Mouse (Mus musculus): ENCODE measurements around the gene 1500009C09Rik.

The 1500009C09Rik gene

GRCm38 (mm10) chr15:82247131-82247776 lies 4.9 kb upstream of the 1500009C09Rik start:
- DNase-seq (ENCODE audit: low spot score in 2 of 2), result no peak

DNA sequence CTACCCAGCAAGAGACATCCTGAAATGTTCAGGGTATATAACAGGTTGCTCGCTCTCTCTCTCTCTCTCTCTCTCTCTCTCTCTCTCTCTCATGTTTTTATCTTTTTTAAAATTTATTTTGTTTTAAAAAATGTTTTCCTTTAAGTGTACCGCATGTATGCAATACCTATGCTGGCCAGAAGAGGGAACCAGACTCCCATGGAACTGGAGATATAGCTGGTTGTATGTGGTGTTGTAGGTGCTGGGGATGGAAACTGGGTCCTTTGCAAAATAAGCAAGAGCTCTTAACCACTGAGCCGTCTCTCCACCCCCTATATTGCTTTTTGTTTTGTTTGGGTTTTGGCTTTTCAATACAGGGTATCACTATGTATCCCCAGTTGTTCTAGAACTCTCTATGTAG lies 618 bp upstream of the 1500009C09Rik start:
- DNase-seq (ENCODE audit: low spot score in 2 of 2), result no peak

- no peak for DNase-seq (ENCODE audit: low spot score in 2 of 2)
These were observed 3.1 kb downstream of the 1500009C09Rik start for GRCm38 (mm10) chr15:82255248-82255647.

GRCm38 (mm10) chr15:82255944-82256383 lies 3.8 kb downstream of the 1500009C09Rik start:
- no peak for DNase-seq (ENCODE audit: low spot score in 2 of 2)

DNA sequence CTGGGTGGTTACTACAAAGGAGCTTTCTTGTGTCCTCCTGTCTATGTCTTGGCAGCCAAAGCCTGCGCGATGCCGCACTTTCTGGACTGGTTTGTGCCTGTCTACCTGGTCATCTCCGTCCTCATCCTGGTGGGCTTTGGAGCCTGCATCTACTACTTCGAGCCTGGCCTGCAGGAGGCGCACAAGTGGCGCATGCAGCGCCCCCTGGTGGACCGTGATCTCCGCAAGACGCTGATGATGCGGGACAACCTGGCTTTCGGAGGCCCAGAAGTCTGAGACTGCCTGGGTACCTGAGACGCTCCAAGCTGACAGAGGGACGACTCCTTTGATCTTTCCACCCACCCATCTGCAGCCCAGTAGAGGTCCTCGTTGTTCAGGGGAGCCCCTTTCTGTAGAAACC lies 7.3 kb downstream of the 1500009C09Rik start:
- DNase-seq (ENCODE audit: low spot score in 2 of 2), result peak; percentile 56 to 78

GRCm38 (mm10) chr15:82266356-82266755 lies 14.2 kb downstream of the 1500009C09Rik start:
- DNase-seq (ENCODE audit: low spot score in 2 of 2), result peak; percentile 42 to 62

- no peak for DNase-seq (ENCODE audit: low spot score in 2 of 2)
These were observed 16.0 kb downstream of the 1500009C09Rik start for GRCm38 (mm10) chr15:82268185-82268584.

- no peak for DNase-seq (ENCODE audit: low spot score in 2 of 2)
These were observed 16.6 kb downstream of the 1500009C09Rik start for GRCm38 (mm10) chr15:82268783-82269182.

DNA sequence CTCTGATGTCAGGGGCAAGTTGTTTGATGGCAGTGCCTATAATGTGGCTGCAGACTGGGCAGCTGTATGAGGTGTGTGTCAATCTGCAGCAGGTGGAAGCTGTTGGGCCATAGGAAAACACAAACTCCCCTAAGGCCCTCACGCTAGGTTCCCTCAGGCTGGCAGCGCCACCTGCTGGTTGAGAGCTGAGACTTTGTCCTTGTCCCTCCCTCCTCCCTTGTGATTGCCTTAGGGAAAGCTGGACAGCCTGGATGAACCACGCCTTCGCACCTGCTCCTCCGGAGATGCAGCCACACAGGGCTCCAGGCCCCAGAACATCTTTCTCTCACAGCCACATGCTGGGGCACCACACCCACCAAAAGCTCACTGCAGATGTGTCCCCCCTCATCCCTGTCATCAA lies 19.0 kb downstream of the 1500009C09Rik start:
- peak in 1 of 2 experiments; percentile 34 for DNase-seq (ENCODE audit: low spot score in 2 of 2)

GRCm38 (mm10) chr15:82272295-82272694 lies 20.1 kb downstream of the 1500009C09Rik start:
- DNase-seq (ENCODE audit: low spot score in 2 of 2), result no peak

GRCm38 (mm10) chr15:82274593-82274926 lies 22.4 kb downstream of the 1500009C09Rik start, which contains the start of gene Sept3:
Sept3 (plus strand) TSS chr15:82274893.
- no peak for DNase-seq (ENCODE audit: low spot score in 2 of 2)

- DNase-seq (ENCODE audit: low spot score in 2 of 2), result no peak
These were observed 23.0 kb downstream of the 1500009C09Rik start for GRCm38 (mm10) chr15:82274927-82275901.

GRCm38 (mm10) chr15:82277591-82277990 lies 25.4 kb downstream of the 1500009C09Rik start:
- DNase-seq (ENCODE audit: low spot score in 2 of 2), result no peak

DNA sequence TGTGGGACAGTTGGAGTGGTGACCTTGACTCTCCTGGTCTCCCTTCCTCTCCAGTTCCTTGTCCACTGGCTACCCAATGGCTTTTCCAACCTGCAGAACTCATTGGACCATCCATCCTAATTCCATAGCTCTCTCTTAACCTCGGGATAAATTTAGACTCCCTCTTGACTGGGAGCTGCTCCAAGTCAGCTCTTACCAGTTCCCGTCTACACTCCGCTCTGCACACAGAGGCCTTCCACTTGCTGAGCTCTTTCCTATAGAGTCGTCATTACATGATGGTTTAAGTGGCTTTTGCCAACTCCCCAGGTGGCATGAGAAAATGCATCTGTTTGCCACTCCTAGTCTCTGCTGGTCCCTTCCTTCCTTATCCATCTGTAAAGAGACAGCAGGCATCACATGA lies 28.4 kb downstream of the 1500009C09Rik start:
- DNase-seq (ENCODE audit: low spot score in 2 of 2), result no peak

DNA sequence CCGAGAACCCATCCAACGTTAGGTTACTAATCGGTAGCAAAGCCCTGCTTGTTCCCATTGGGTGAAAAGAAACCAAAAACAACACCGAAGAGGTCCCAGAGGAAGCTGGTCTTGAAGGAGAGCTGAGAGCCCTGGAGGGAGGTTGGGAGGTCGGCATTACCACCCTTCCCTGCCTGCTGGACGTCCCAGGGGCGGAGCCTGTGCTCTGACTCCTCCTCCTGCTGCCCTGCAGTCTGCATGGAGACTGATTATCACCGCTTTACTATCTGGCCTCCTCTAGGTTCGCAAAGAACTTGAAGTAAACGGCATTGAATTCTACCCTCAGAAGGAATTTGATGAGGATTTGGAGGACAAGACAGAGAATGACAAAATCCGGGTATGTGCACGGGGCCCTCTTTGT lies 34.0 kb downstream of the 1500009C09Rik start:
- DNase-seq (ENCODE audit: low spot score in 2 of 2), result no peak

DNA sequence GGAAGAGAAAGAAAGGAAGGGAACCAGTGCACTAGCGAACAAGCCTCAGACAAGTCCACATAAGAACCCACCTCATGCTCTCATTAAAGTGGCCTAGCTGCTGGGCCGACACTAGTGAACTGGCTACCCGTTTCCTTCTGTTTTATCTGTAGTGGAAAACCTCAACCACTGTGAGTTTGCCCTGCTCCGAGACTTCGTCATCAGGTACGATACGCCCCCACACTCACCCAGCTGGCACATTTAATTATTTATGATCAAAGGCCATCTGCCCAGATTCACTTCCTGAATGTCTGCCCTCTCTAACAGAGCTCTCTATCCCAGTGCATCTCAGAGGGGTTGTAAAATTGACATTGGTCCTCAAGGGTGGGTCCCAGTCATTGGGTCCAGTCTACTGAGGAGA lies 38.1 kb downstream of the 1500009C09Rik start:
- DNase-seq (ENCODE audit: low spot score in 2 of 2), result no peak

DNA sequence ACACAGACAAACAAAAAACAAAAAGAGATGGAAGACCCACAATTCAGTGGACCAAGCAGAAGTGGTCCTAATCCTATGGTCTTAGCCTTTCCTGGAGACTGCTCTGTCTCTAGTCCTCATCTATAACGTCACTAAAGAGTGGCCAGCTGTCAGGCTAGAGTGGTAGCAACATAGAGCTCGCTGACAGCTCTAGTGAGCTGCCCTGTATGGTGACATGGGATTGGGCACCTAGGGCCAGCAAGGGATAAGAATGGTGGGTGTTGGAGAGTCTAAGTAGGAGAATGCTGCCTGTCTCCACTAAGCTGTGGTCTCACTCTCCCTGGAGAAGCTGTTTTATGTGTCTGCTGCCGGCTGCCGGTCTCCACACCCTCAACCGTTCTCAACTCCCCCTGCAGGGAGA lies 40.7 kb downstream of the 1500009C09Rik start:
- no peak for DNase-seq (ENCODE audit: low spot score in 2 of 2)

- no peak for DNase-seq (ENCODE audit: low spot score in 2 of 2)
These were observed 41.1 kb downstream of the 1500009C09Rik start for GRCm38 (mm10) chr15:82293271-82293711.

- no peak for DNase-seq (ENCODE audit: low spot score in 2 of 2)
These were observed 41.9 kb downstream of the 1500009C09Rik start for GRCm38 (mm10) chr15:82294059-82294458.

GRCm38 (mm10) chr15:82298764-82299561 lies 46.8 kb downstream of the 1500009C09Rik start, which contains the start of gene Wbp2nl:
Wbp2nl (plus strand) TSS chr15:82298954.
- no peak for DNase-seq (ENCODE audit: low spot score in 2 of 2)

DNA sequence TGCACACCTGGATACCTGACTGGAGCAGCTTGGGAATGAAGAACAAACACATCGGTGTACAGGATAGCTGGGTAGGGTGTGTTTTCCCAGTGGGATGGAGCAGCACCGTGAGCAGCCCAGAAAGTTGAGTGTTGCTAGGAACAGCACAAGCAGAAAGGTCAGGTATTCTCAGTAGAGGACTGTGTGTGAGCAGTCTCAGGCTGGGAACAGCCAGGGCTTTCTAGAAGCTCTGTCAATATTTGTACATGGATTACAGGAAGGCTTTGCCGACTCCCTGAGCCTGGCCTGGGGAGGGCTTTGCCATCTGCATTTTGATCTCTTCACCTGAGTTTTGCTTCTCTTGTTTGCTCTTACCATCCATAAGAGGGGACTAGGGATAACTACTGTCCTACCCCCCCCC lies 54.9 kb downstream of the 1500009C09Rik start:
- no peak for DNase-seq (ENCODE audit: low spot score in 2 of 2)

- no peak for DNase-seq (ENCODE audit: low spot score in 2 of 2)
These were observed 56.2 kb downstream of the 1500009C09Rik start for GRCm38 (mm10) chr15:82308416-82308815.
